Mouse (Mus musculus) limb, embryonic 14.5 days (tissue): ENCODE data around the gene Prm1. TPM values are rescaled to one million over a fixed set of nuclear protein-coding genes. Genes with fewer than 3 reads are reported as not detected.
"Not testable (repeated sequence)": the region's sequence is repeated elsewhere in the genome, so short reads cannot be mapped to it uniquely, and the experiment has no call there.

Experiments
- ATAC-seq: fragments of 200-750 bp; cut with Nextera tagmentation; 2 replicates; pipeline ENCODE4 v1.8.0; 2017; ENCODE audit warnings: low read depth, moderate number of reproducible peaks, moderate TSS enrichment; ENCODE audit not compliant: low FRiP score
- DNase-seq: peaks from one replicate; pipeline ENCODE4 v3.0.0-alpha.2; 2015; ENCODE audit warnings: low spot score
- H3K27ac ChIP-seq: fragments of 300-500 bp; sonication (generic); replicated peaks from 2 replicates; pipeline ENCODE4 v1.5.1; 2014; ENCODE audit warnings: low read depth, mild to moderate bottlenecking, low read length, moderate library complexity, mixed read lengths
- H3K27me3 ChIP-seq: fragments of 300-500 bp; sonication (generic); 2 replicates; pipeline ENCODE4 v1.6.1; 2014; ENCODE audit warnings: low read length, mixed read lengths; ENCODE audit not compliant: control insufficient read depth, insufficient read depth
- H3K36me3 ChIP-seq: fragments of 300-500 bp; sonication (generic); 2 replicates; pipeline ENCODE4 v1.6.1; 2014; ENCODE audit warnings: mild to moderate bottlenecking, low read length, moderate library complexity, mixed read lengths; ENCODE audit not compliant: control insufficient read depth, insufficient read depth
- H3K4me1 ChIP-seq: fragments of 300-500 bp; sonication (generic); 2 replicates; pipeline ENCODE4 v1.6.1; 2014; ENCODE audit warnings: antibody characterized with exemption, low read length, mixed read lengths; ENCODE audit not compliant: control insufficient read depth, insufficient read depth
- H3K4me2 ChIP-seq: fragments of 300-500 bp; sonication (generic); replicated peaks from 2 replicates; pipeline ENCODE4 v1.6.1; 2014; ENCODE audit warnings: low read depth, mild to moderate bottlenecking, low read length, moderate library complexity; ENCODE audit not compliant: severe bottlenecking
- H3K4me3 ChIP-seq: fragments of 300-500 bp; sonication (generic); replicated peaks from 2 replicates; pipeline ENCODE4 v1.5.1; 2014; ENCODE audit warnings: low read length
- H3K9ac ChIP-seq: fragments of 300-500 bp; sonication (generic); 2 replicates; pipeline ENCODE4 v1.6.1; 2014; ENCODE audit warnings: mild to moderate bottlenecking, low read depth, low read length, moderate library complexity; ENCODE audit not compliant: severe bottlenecking
- H3K9me3 ChIP-seq: fragments of 300-500 bp; sonication (generic); 2 replicates; pipeline ENCODE4 v1.6.1; 2016; ENCODE audit warnings: low read length; ENCODE audit not compliant: control insufficient read depth
- POLR2A ChIP-seq: fragments of 200-500 bp; IDR thresholded peaks from 2 replicates; pipeline ENCODE4 v1.8.0; 2012; ENCODE audit warnings: inconsistent platforms, mild to moderate bottlenecking, moderate library complexity, borderline replicate concordance; ENCODE audit not compliant: insufficient read depth, insufficient read length; ENCODE audit errors: extremely low read depth
- WGBS: fragments of 180-500 bp; shearing (Covaris S2); extraction: QIAGEN DNeasy Blood & Tissue Kit; methylation state at CpG from one replicate; pipeline ENCODE4 v1.1.7; 2014; 5-methylcytosine and 5-hydroxymethylcytosine counted together
- polyA plus RNA-seq, 2 experiments: library from polyadenylated mRNA; depleted of rRNA in 1 of 2; stranded (reverse) in 1 of 2; unstranded in 1 of 2; fragments of >200 nt; fragmentation: Nextera tagmentation in 1 of 2; extraction: Ambion mirVana in 1 of 2; gene quantifications; 2 replicates each; pipeline versions ENCODE4 v1.2.1 to v1.2.3; 2012 to 2014

Gene Prm1
- not detected in 2 replicates for polyA plus RNA-seq (2012; rRNA removed)
- not detected in 2 replicates for polyA plus RNA-seq (2014; fragmentation: Nextera tagmentation; extraction: Ambion mirVana)

DNA sequence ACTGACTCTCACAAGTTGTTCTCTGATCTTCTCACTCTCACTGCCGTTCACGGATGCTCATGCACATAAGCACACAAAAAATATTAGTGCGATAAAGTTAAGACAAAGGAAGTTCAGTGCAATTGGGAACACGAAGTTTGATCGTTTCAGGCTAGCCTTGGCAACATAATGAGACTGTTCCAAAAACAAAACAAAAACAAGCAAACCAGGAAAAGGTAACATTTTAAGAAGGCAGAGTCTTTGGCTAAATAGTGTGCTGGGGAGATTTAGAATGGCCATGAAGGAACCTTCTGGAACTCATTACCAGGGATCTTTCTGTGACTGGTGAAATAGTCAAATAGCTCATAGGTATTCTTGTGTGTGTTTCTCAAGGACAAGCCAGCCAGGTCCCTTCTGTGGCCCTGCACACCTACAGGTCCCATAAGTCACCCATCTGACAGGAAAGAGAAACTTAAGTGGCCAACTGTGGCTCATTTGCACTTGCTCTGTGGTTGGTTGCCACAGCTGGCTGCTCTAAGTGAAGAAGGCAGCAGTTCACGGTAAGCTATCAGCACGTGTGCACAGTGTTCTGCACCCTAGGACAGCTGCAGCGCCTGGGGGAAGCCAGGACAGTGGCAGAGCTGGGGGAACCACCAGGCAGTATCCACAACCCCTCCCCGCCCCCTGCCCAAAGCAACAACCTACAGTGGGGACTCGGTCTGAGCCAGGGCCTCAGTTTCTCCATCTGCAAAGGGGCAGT, at the start of gene Prm1:
TSS of gene Prm1 (minus strand) at position 51 of the 739 bp plus-strand sequence.
- DNase-seq (no peak), ATAC-seq (no peak)
- H3K9me3 ChIP-seq: no peaks in the 10 kb centered on the region
- H3K27me3 ChIP-seq: no peaks in the 10 kb centered on the region
- no peak within 1 kb of the TSS for H3K4me3 ChIP-seq
- H3K4me2 ChIP-seq: no peak within 1 kb of the TSS
- H3K27ac ChIP-seq: no peak within 1 kb of the TSS
- 0 out of 2 replicates have a peak, but pooled peaks cover 4% of the 10 kb centered on the region for H3K4me1 ChIP-seq
- no peak for TF ChIP-seq POLR2A
- 62% methylated on average over 10 of the region's 10 CpGs for WGBS
- H3K36me3 ChIP-seq: no peaks in the 10 kb centered on the region
- no peak within 1 kb of the TSS for H3K9ac ChIP-seq

DNA sequence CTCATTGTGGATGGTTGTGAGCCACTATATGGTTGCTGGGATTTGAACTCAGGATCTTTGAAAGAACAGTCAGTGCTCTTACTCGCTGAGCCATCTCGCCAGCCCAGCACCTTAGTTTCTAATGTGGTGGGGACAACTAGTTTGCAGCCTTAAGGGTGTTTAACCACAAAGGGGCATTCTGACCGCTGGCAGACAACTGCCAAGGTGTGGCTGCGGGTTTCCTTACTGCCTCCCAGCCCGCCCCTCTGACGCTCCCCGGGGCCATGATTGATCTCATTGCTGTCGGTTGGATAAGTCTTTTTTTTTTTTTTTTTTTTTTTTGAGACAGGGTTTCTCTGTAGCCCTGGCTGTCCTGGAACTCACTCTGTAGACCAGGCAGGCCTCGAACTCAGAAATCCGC, 46.6 kb upstream of the Prm1 start:
- DNase-seq, H3K9ac ChIP-seq, H3K27me3 ChIP-seq, ATAC-seq, H3K9me3 ChIP-seq, H3K36me3 ChIP-seq, H3K27ac ChIP-seq, H3K4me2 ChIP-seq, H3K4me3 ChIP-seq: not testable (repeated sequence)
- 91% methylated on average over 10 of the region's 10 CpGs for WGBS
- H3K4me1 ChIP-seq: peaks cover 38% of the 10 kb centered on the region

DNA sequence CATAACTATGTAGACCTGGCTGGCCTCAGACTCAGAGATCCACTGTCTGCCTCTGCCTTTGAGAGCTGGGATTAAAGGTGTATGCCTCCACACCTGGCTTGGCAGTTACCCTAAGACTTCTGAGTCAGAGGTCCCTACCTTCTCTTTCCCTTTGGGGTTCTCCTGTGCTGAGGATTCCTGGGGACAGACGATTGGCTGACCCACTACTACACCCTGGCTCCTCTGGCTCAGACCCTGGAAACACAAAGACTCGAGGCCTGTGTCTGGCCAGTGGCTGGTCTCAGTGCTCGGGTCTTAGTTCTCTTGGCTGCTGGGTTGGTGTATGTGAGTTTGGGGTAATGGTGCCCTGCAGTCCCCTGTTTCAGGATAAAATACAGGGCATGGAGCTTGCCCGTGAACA, 45.3 kb upstream of the Prm1 start:
- no peaks in the 10 kb centered on the region for H3K9me3 ChIP-seq
- no peaks in the 10 kb centered on the region for H3K36me3 ChIP-seq
- no peak overlapping the region for H3K9ac ChIP-seq
- peaks cover 42% of the 10 kb centered on the region for H3K4me1 ChIP-seq
- peak overlapping the region; percentile 95 for H3K27ac ChIP-seq
- DNase-seq (peak; percentile 13), ATAC-seq (no peak)
- WGBS: 40% methylated on average over 4 of the region's 4 CpGs
- no peak for TF ChIP-seq POLR2A
- H3K4me3 ChIP-seq: no peak overlapping the region
- peak overlapping the region; percentile 28; the same call in 1 of the 2 replicates for H3K4me2 ChIP-seq
- no peaks in the 10 kb centered on the region for H3K27me3 ChIP-seq

DNA sequence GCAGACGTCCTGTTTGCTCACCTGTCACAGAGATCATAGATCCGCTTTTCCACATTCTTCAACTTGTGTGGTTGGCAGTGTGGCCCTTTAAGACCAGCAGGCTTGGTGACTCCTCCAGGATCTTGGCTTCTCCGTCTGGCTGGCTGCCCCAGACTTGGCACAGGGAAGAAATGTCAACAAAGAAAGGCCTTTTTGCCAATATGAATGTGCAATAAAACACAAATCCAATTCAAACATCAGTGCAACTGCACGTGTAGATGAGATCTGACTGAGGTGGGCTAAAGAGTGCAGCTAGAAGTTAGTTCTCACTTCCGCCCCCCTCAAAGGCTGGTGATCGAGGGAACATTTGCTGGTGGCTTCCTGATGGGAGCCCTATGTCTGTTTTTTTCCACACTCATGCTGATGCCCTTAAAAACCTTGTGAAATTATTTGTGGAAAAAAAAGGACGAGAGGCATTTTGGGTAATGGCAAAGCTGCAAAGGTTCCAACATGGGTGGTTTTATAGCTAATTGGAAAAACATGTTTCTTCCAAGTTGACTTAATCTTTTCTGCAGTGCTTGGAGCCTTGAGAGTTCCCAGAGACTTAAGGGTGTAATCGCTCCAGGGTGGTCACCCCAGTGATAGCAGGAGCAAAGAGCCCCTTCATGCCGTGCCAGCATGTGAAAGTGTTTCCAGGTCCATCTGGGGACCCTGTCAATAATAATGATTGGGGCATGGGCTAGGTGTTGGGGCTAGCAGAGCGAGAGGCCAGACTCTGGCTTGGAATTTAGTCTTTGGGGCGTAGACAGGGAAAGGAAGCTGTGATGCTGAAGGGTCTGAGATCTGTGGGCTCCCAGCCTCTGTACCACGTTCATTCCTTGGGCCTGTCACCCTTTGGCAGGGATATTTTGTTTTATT, 44.6 kb upstream of the Prm1 start:
- Histone ChIP-seq H3K9ac (no peak overlapping the region), H3K9me3 (no peaks in the 10 kb centered on the region), H3K4me2 (peak overlapping the region; percentile 28; the same call in 1 of the 2 replicates), H3K4me1 (peaks cover 42% of the 10 kb centered on the region), H3K4me3 (no peak overlapping the region), H3K27ac (peak overlapping the region; percentile 95), H3K27me3 (no peaks in the 10 kb centered on the region), H3K36me3 (no peaks in the 10 kb centered on the region)
- ATAC-seq: peak; percentile 60
- DNase-seq: peak; percentile 90
- 16% methylated on average over 12 of the region's 12 CpGs for WGBS
- no peak for TF ChIP-seq POLR2A

DNA sequence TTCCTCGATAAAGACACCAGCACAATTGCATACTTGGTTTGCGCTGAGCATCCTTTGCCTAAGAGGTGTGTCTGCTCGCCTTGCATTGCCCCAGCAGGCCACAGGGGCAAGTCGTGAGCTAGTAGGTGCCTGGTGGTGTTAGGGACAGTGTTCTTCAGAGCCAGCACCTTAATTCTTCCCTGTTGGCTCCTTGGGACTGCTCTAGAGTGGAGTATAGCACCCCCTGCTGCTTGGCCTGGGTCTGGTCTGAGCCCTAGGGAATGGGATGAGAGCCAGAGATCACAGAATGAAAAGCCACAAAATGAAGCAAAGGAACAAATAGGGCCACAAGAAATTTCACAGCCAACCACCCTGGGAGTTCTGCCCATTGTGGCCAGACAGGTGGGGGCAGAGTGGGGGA, 40.9 kb upstream of the Prm1 start:
- no peak overlapping the region for H3K9ac ChIP-seq
- no peaks in the 10 kb centered on the region for H3K36me3 ChIP-seq
- TF ChIP-seq POLR2A: no peak
- no peak overlapping the region for H3K4me2 ChIP-seq
- no peaks in the 10 kb centered on the region for H3K27me3 ChIP-seq
- no peak for ATAC-seq
- 54% methylated on average over 4 of the region's 4 CpGs for WGBS
- no peak for DNase-seq
- H3K4me3 ChIP-seq: no peak overlapping the region
- no peaks in the 10 kb centered on the region for H3K9me3 ChIP-seq
- H3K27ac ChIP-seq: no peak overlapping the region
- H3K4me1 ChIP-seq: peaks cover 54% of the 10 kb centered on the region
